Mouse (Mus musculus): Measurements from ENCODE around the gene Kpna4. TPM values are rescaled to one million over a fixed set of nuclear protein-coding genes. Genes with fewer than 3 reads are reported as not detected.

The Kpna4 gene
- total and polyA plus RNA-seq, 3 experiments = 19.4 to 50.5 (median 38.5) TPM

DNA sequence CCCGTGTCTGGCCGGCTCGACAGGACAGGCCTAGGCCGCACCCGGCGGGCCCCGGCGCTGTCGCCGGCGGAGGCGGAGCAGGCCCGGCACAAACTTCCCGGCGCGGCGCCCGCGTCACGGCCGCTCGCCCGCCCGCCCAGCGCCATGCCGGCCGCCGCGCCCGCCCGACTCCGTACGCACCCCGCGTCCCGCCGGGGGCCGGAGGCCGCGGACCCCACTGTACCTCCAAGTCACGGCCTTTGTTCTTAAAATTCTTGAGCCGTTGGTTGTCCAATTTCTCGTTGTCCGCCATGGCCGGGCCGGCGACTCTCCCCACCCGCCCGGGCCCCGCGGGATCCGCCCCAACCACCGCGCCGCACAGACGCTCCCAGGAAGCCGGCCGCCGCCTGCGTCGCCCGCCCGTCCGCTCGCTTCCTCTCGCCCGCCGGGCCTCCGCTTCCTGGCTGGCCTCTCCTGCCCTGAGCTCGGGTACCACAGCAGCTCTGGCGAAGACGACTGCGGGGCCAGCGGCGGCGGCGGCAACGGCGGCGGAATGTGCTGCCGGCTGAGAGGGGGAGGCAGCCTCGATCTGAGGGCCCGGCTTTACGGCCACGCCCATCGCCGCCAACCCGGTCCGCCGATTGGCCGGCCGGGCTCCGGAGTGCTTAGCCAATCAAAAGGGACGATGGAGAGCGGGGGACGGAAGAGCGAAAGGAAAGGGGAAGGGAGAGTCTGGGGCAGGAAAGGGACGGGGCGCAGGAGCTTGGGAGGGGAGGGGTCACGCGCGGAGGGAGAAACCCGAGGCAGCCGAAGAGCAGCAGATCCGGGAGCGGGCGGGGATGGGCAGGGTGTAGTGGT, at the start of gene Kpna4 (continued):
- TF ChIP-seq MEF2A (IDR thresholded peaks at IDR 0.05; ENCODE audit: extremely low read depth, insufficient replicate concordance, low read depth, low read length, poor library complexity, severe bottlenecking) = 0 out of 2 replicates have a peak, but pooled peaks have one; percentile 15
- peak; percentile 50 for TF ChIP-seq KAT2A (conservative IDR thresholded peaks at IDR 0.05; ENCODE audit: low read depth, low read length)
- no peak for TF ChIP-seq GATA1 (IDR thresholded peaks at IDR 0.05; ENCODE audit: low read depth, low read length)
- TF ChIP-seq USF1 (IDR thresholded peaks at IDR 0.05; ENCODE audit: low read depth, low read length) = peak; percentile 47; the same call in 1 of the 2 replicates

DNA sequence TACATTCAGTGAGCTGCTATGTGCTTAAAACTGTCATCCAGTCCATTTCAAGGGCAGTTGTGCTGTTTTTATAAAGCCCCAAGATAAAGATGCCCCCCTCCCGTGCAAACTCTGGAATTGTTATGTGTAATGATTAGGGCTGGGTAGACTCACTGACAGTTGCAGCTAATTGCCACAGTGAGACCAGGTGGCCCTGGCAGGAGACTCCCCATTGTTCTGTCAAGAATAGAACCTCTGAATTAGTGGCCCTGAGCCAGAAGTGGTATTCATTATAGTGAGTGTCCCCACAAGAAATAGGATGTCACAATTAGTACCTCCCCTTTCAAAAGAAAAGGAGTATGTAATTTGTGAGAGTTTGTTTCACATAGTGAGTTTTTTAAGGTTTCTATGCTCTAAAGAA, 48.3 kb upstream of the Kpna4 start:
- no peaks in the 10 kb centered on the region for H3K79me2 ChIP-seq (ENCODE audit: control insufficient read depth, insufficient read depth, low read length, poor library complexity)
- no peak overlapping the region for H3K9ac ChIP-seq (ENCODE audit: control insufficient read depth, low read depth, low read length, poor library complexity, severe bottlenecking)
- DNase-seq (ENCODE audit: low read depth, low spot score) = no peak
- H3K27ac ChIP-seq (ENCODE audit: control insufficient read depth, low read depth, low read length) = no peak overlapping the region
- no peaks in the 10 kb centered on the region for H3K36me3 ChIP-seq (ENCODE audit: control insufficient read depth in 1 of 2, insufficient read depth in 2 of 2, low read length in 2 of 2)
- H3K4me1 ChIP-seq (ENCODE audit: control insufficient read depth in 1 of 2, insufficient read depth in 2 of 2, low read length in 2 of 2) = no peaks in the 10 kb centered on the region
- H3K9me3 ChIP-seq (replicated peaks; ENCODE audit: insufficient read depth, low read length) = no peaks in the 10 kb centered on the region
- no peak overlapping the region for H3K4me3 ChIP-seq (ENCODE audit: control insufficient read depth in 1 of 2, insufficient read depth in 1 of 2, low read depth in 2 of 2, low read length in 2 of 2)
- TF ChIP-seq TBP (IDR thresholded peaks at IDR 0.05; ENCODE audit: low read depth, low read length) (no peak), USF1 (IDR thresholded peaks at IDR 0.05; ENCODE audit: low read depth, low read length) (no peak), ELF1 (IDR thresholded peaks at IDR 0.05; ENCODE audit: low read depth, low read length) (no peak), POLR2AphosphoS5 (IDR thresholded peaks at IDR 0.05; ENCODE audit: borderline replicate concordance, low read depth, low read length) (no peak), TAL1 (IDR thresholded peaks at IDR 0.05; ENCODE audit: low read length) (no peak), SIN3A (IDR thresholded peaks at IDR 0.05; ENCODE audit: low read length) (no peak), ETS1 (IDR thresholded peaks at IDR 0.05; ENCODE audit: low read depth, low read length) (no peak), USF2 (IDR thresholded peaks at IDR 0.05; ENCODE audit: borderline replicate concordance in 1 of 2, insufficient read depth in 1 of 2, low read depth in 1 of 2, low read length in 2 of 2) (no peak), CTCF (IDR thresholded peaks at IDR 0.05 in 2 of 3, conservative IDR thresholded peaks at IDR 0.05 in 1 of 3; ENCODE audit: control insufficient read depth in 1 of 3, insufficient read depth in 1 of 3, low read depth in 2 of 3, low read length in 3 of 3, poor library complexity in 1 of 3, severe bottlenecking in 1 of 3) (no peak), MAFK (IDR thresholded peaks at IDR 0.05; ENCODE audit: borderline replicate concordance, low read depth, low read length) (no peak), ZC3H11A (IDR thresholded peaks at IDR 0.05; ENCODE audit: low read depth, low read length) (no peak), HCFC1 (IDR thresholded peaks at IDR 0.05; ENCODE audit: low read depth, low read length) (no peak), EP300 (IDR thresholded peaks at IDR 0.05; ENCODE audit: low read depth in 1 of 2, low read length in 2 of 2) (no peak), MYC (IDR thresholded peaks at IDR 0.05; ENCODE audit: low read depth, low read length) (no peak), KAT2A (conservative IDR thresholded peaks at IDR 0.05; ENCODE audit: low read depth, low read length) (no peak), SMC3 (IDR thresholded peaks at IDR 0.05; ENCODE audit: low read depth, low read length) (no peak)
- peaks cover 0 to 2% of the 10 kb centered on the region in 2 experiments; a peak in 1 of 4 replicates for H3K27me3 ChIP-seq (ENCODE audit: control insufficient read depth in 1 of 2, insufficient read depth in 2 of 2, low read length in 2 of 2)

All from MEL (cell line).